Mouse (Mus musculus) lung, postnatal 14 days (tissue): ENCODE measurements around the gene Acads.
"Not testable (repeated sequence)": the region's sequence is repeated elsewhere in the genome, so short reads cannot be mapped to it uniquely, and the experiment has no call there.

Experiments
- DNase-seq: peaks from one replicate; pipeline ENCODE4 v3.0.0; 2021

Gene Acads

DNA sequence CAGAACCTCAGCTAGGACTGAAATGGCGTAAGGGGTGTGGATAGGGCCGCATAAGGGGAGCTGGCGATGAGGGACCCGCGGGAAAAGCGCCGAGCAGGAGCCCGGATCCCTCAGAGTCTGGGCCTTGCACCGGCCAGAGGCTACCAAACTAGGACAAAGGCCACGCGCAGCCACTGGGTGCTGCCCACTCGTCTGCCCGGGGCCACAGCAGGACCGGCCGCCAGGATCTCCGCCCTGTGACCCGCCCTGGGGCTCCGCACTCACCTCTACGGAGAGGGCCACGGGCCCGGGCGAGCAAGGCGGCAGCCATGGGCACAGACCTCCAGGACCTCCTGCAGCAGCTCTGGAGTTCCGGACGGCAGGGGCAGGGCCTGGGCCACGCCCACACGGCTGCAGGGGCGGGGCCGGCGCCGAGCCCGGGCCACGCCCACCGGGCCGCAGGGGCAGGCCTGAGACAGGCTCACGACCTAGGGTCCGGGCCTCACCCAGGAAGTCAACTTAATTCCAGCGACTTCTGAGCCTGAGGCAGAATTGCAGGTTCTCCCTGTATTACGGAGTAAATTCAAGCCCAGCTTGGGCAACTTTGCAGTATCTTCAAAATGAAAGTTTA, at the start of gene Acads:
Acads (minus strand) TSS at position 386 of the 610 bp plus-strand sequence.
- DNase-seq, result peak; percentile 82

DNA sequence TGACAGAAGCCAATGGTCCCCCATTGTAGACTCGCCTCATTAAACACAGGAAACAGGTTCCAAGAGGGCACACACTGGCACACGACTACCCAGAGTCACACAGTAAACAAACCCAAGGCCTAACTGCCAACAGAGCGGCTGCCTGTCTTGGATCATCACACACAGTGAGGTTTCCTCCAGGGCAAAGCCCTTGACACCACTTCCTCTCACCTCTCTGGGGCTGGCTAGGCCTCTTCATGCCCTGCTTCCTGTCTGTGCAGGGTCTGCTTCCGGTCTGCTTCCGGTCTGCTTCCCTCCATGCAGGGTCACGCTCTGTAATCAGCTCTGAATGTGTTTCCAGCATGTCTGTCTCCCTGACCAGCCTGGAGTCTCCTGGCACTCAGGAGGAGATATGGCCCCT, 48.2 kb upstream of the Acads start:
- no peak for DNase-seq

DNA sequence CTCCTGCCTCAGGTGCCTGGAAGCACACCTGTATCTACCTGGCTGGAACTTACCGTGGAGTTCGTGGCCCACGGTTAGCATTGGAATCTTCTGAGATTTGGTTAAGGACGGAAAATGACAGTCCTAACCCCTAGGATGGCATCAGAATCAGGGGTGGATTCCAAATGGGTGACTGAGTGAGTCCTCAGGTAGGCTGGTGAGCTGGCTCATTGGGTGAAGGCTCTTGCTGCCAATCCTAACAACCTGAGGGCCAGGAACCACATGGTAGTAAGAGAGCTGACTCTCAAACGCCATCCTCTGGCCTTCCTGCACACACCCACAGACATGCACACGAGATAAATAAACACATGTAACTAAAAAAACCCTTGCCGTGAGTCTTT, 47.7 kb upstream of the Acads start:
- no peak for DNase-seq

DNA sequence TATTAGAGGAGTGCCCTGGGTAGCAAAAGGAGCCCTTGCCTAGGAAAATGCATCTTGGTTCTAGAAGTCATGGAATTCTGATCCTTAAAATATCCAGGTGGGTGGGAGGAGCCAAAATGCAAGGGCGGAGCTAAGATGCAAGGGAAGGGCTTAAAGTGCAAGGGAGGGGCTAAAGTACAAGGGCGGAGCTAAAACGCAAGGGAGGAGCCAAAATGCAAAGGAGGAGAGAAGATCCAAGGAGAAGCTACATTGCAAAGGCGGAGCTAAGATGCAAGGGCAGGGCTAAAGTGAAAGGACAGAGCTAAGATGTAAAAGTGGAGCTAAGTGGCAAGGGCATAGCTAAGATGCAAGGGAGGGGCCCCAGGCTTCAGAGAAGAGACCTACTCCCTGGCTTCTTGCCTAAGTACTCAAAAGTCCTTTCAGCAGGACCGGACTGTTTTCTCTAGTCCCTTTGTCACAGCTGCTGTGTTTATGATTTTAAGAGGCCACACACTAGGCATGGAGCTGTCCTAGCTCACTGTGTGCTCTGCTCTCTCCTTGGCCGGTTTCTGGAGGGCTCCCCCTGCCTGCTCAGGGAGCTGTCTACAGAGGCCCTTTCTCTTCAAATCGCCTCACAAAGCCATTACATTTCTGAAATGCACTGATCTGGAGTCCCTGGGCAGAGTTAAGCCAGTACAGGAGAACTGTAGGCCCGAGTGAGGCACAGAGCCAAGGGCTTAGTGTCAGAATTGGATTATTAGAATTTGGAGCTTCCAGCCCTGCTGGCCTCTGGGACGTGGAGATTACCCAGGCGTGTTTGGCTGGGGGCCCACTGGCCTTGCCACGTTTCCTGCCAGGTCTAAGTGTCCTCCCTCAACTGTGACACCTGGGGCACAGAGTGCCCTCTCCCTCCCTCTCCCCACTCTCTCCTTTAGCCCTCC, 47.0 kb upstream of the Acads start:
- no peak for DNase-seq

DNA sequence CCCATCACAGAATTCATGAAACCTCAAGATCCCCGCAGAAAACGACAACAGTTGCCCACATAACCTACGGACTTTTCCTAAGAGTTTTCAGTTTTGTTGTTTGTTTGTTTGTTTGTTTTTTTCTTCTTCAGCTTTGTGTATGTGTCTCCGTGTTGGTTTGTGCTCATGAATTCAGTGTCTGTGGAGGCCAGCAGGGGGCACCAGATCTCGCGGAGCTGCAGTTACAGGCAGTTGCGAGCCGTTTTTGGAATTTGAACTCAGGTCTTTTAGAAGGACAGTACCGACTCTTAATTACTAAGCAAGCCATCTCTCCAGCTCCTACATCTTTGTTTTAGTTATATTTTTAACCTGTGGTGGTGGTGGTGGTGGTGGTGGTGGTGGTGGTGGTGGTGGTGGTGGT, 46.2 kb upstream of the Acads start:
- no peak for DNase-seq

DNA sequence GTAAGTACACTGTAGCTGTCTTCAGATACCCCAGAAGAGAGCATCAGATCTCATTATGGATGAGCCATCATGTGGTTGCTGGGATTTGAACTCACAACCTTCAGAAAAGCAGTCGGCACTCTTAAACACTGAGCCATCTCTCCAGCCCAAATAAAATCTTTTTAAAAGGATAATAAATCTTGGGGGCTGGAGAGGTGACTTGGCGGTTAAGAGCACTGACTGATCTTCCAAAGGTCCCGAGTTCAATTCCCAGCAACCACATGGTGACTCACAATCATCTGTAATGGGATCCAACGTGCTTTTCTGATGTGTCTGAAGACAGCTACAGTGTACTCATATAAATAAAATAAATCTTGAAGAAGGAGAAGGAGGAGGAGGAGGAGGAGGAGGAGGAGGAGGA, 45.3 kb upstream of the Acads start:
- not testable (repeated sequence) for DNase-seq

DNA sequence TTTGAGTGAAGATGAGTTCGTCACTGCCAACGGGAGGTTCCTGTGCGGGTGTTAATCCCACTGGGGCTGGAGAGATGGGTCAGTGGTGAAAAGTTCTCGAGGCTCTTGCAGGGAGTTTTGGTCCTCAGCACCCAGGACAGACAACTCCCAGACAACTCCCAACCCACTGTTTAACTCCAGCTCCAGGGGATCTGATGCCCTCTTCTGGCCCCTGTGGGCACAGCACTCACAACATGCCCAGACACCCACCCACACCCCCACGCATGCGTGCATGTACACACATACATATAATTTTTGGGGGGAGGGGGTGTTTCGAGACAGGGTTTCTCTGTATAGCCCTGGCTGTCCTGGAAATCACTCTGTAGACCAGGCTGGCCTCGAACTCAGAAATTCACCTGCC, 44.4 kb upstream of the Acads start:
- DNase-seq, result peak; percentile 79

DNA sequence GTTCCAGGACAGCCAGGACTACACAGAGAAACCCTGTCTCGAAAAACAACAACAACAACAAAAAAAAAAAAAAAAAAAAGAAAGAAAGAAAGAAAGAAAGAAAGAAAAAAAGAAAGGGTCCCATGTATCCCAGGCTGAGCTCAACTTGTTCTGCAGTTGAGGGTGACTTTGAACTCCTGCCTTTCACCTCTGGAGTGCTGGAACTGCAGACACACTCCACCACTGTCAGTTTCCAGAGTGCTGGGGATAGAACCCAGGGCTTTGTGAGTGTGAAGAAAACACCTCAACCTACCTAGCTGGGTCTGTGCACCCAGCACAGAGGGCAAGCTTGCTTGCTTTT, 42.8 kb upstream of the Acads start:
- DNase-seq, result not testable (repeated sequence)

DNA sequence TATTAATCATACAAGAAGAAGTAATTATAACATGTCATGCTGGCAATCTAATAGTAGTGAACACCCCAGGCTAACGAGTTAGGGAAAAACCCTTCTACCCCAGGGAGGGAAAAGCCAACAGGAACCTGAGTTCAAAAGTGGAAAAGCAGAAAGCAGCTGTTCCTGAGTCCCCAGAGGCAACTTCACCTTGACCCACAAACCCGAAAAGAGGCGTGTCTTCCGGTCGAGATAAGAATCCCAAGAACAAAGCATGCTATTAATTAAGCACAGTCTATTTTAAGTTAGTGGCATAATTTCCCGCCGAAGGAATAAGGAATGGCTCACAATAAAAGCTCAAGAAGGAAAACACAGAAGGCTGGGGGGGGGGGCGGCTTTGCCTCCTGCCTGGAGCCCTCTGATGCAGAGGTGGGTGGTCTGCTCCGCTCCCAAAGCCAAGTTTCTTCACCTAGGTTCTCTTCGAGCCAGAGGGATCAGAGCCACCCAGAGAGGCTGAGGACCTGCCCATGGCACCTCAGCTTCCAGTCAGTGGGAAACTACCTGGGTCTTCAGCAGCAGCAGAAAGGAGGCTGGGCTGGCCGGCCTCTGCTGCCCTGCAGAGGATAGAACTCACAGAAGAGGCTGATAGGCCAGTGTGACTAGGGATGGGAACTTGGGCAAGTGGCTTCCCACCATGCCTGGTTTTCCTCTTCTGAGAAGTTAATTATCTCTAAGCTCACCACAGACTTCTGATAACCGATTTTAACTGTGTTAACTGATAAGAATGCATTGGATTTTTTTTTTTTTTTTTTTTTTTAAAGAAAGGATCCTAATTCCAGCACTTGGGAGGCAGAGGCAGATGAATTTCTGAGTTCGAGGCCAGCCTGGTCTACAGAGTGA, 42.2 kb upstream of the Acads start:
- no peak for DNase-seq

DNA sequence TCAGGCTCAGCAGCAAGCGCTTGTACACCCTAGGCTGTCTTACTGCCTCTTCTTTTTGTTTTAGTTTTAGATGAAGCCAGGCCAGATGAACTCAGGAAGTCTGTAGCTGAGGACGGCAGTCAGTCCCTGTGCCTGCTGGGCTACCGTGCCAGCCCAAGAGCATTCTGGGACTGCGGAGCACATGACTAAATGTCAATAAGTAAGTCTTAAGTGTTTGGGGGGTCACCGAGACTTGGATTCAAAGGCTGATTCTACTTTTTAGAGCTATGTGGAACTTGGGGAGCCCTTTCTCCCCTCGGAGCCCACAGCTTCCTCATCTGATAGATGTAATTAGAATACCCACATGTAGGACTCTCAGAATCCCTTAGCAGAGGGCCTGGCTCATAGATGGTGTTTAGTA, 41.5 kb upstream of the Acads start:
- DNase-seq, result no peak

DNA sequence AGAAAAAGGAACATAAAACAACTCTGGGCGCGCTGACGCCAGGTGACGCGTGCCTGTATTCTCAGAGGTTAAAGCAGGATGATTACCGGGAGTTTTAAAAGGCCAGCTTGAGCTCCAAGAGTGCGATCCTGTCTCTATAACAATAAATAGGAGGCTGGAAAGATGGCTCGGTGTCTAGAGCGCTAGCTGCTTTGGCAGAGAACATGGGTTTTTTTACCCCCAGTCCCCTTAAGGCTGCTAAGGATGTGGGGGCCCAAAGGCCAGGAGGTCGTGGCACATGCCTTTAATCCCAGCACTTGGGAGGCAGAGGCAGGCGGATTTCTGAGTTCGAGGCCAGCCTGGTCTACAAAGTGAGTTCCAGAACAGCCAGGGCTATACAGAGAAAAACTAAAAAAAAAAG, 40.0 kb upstream of the Acads start:
- DNase-seq, result no peak

DNA sequence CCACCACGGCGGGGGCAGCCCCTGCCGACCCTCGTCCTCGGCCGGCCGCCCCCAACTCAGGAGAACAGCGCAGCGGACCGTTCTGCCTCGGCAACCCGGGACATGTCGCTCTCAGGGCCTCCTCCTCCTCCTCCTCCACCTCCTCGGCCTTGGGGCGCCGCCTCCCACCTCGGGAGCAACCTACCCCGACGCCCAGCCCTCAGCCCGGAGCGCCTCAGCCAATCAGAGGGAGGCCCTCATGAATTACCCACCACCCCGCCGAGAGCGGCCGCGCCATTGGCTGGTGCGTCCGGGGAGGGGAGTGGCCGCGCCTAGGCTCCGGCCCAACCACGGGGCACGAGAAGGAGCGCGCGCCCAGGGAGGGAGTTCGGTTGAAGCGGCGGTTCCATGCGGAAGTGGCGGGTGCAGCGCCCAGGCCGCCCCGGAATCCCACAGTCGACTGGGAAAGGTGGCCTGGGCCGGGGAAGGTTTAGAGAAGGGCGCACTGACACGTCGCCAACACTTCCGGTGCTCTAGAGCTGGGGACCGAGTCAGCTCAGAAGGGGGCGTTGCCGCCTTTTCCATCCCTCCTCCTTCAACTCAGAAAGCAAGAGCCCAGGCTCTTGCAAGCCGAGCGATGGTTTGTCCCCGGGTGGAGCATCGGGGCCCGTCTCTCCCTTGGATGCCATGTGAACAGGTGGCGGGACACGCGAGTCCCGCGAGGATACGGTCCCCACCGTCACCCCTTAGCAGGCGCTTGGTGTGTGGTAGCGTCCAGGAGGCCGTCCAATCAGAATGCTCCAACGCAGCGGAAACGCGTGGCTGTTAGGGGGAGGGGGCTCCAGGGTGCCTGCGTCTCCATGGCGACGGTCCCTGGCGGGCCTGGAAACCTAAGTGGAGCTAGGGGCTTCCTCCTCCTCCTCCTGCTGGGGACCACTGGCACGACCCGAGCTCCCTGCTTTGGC, 39.2 kb upstream of the Acads start, which contains the start of gene Mlec:
Mlec (minus strand) TSS at position 140 of the 944 bp plus-strand sequence.
- DNase-seq, result peak; percentile 98

DNA sequence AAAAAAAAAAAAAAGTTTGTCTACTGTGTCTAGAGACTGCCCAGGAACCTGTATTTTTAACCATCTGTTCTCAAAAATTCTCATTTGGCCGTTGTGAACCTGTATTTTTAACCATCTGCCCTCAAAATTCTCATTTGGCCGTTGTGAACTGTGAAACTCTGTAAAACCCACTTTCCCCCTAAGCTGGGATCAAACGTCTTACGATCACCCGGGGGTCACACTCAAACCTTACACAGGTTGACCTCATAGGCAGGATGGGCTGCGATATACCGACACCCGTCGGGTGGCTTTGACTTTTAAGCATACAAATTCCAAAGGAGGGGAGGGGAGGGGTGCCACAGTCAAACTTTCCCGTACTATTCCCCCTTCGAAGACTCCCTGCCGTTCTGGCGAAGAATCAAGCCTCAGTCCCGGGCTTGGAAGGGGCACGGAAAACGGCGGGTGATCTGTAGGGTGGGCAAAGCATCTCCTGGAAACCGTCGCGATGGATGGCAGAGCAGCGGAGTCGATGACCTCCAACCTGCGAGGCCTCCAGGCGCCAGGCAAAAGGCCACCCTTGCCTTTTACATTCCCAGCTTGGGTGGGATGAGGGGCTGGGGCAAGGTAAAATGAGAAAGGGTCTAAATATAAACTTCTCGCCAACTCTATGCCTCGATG, 37.9 kb upstream of the Acads start:
- DNase-seq, result no peak

DNA sequence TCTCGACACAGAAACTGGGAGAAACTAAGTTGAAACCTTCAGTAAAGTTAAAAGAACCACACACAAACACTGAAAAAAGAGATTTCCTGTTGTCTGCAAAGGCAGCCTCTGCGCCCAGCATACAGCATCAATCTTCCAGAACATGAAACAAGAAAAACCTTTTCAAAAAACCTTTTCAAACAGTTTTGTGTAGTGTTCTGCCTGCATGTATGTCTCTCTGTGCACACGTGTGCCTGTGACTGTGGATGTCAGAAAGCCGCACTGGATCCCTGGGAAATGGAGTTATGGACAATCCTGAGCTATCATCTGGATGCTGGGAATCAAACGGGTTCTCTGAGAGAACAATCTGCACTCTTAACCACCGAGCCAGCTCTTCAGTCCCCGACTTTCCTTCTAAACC, 37.3 kb upstream of the Acads start:
- DNase-seq, result no peak

DNA sequence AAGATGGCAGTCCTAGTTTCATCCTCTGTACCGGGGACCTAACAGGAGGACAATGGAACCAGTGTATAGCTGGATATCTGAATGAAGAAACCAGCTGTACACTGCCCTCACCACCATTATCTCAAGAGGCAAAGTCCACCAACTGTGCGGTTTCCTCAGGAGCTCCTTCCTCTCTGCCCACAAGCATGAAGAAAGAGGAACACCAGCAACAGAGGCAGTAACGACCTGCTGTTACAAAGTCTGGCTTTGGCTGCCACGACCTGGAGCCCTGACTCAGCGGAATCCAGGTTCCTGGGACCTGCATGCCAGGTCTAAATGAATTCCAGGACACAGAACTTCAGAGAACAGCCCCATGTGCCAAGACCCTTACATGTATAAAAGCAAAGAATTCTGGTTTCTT, 36.7 kb upstream of the Acads start:
- no peak for DNase-seq

DNA sequence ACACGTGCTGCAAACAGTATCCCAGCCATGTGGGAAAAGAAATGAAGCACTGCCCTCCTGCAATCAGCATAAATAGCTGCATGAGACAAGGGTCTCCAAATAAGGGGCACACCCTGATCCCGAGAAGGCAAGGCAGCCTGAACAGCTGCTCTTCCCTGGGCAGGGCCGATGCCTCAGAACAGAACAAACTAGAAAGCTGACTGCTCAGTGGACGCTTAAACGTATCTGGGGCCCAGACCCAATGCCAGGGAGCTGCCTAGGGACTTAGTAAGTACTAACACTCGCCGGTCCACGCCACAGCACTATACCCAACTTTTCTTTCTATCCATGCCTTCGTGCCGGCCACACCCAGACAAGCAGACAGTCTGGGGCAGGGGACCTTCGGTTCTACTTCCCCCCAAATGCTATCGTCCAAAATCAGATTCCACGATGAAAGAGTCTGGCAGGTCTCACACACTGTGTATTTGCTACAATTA, 36.0 kb upstream of the Acads start:
- no peak for DNase-seq

DNA sequence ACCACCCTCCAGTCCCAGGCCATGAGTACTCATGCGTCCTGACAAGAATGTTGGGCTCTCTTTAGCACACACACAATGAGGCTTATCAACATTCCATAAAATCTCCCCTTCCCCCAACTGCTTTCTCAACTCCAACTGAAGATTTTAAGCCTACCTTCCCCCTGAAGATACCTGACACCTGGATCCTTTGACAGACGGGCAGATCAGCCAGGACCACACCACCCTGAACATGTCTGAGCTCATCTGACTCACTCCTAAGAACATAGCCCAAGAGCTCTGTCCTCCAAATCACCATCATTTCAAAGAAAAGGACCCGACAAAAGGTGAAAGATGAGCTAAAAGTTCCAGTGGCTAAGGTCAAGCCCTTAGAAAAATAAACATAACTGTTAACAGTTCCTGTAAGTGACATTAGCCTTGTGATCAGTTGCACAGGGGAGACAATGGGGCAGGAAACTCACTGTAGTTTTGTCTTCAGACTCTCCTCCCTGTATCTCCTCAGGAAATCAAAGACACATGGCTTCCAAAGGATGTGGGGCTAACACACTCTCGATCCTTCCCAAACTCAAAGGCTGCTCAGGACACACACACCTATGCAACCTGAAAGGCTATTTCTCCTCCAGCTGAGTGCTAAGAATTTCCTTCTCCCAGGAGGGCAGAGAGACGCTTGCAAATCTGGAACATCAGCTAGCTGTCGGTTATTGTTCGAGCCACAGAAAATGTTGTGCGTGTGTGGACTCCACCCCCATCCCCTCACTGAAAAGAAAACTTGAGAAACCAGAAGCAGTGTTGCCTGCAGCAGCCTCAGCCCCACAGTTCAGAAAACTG, 33.2 kb upstream of the Acads start:
- no peak for DNase-seq

DNA sequence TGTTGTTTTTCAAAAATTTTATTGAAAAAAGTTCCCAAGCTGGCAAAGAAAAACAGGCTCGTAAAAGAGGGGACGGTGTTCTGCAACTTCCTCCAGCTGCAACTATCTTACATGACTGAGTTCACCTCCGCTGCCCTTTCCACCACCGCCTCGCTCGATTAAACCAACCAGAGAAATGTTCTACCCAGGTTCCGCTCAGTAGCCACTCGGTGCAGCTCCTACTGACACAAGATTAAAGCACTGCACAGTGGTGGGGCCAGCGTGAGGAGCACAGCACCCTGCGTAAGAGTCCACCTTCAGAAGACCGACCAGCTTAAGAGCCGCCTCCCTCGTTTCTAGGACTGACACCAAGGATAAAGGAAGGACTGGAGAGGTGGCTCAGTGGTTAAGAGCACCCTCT, 32.3 kb upstream of the Acads start:
- DNase-seq, result no peak

DNA sequence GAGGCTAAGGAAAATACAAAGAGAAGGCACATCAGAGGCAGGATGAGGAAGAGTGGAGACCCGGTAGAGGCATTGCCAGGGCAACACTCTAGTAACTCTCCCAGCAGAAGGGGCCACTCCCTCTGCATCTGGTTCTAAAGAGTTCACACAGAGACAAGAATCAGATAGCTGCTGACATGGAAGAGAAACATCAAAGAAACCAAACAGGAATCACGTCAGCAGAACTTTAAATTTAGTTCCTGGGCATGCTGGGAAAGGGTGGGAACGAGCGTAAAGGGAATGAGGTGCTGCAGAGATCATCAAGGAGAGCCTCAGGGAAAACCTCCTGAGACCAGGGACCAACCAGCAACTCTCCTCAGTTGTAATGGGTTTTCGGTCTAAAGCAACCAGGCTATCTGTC, 31.8 kb upstream of the Acads start:
- no peak for DNase-seq

DNA sequence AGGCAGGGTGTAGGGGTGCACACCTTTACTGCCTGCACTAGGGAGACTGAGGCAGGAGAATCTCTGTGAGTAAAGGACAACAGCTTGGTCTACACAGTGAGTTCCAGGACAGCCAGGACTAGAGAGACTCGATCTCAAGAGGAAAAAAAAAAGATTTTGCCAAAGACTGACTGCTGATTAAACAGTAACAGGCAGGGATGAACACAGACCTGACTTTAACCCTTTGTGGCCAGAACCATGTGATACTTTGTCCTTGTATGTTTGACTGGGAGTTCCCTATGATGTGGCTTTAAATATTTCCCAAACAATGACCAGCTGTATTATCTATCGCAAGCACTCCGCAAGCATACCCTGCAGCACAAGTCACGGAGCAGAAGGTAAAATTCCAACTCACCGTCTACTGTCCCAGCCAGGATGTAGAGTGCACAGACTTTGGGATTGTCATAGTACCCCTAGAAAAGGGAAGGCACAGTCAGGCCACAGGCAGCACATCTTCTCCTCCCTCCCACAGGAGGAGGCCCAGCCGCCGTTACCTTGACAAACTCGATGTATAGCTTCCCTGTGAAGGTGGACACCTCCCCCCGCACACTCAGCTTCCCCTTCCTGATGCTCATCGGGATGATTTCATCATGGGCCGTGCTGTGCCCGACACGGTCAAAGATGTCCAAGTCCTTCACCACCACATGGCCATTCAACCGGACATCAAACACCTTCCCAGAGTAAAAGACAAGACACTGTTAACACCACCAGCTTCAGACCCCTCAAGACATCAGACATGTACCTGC, 30.7 kb upstream of the Acads start:
- DNase-seq, result no peak
